Mouse (Mus musculus) brain, adult 2 months (tissue): ENCODE measurements around the gene Thap4.

Source experiments
- DNase-seq: peaks from one replicate; pipeline ENCODE4 v3.0.0; 2011; ENCODE audit warnings: low read depth, low spot score

The Thap4 gene

GRCm38 (mm10) chr1:93746179-93746578 lies 8.5 kb downstream of the Thap4 start:
- DNase-seq, result no peak

- DNase-seq, result no peak
These were observed 11.8 kb downstream of the Thap4 start for GRCm38 (mm10) chr1:93742910-93743309.

- DNase-seq, result no peak
These were observed 12.7 kb downstream of the Thap4 start for GRCm38 (mm10) chr1:93741987-93742386.

- peak; percentile 57 for DNase-seq
These were observed 14.0 kb downstream of the Thap4 start for GRCm38 (mm10) chr1:93740671-93741070.

GRCm38 (mm10) chr1:93737711-93738110 lies 17.0 kb downstream of the Thap4 start:
- DNase-seq, result no peak

GRCm38 (mm10) chr1:93735859-93736258 lies 18.8 kb downstream of the Thap4 start:
- no peak for DNase-seq

- peak; percentile 83 for DNase-seq
These were observed 22.8 kb downstream of the Thap4 start for GRCm38 (mm10) chr1:93731880-93732281.

DNA sequence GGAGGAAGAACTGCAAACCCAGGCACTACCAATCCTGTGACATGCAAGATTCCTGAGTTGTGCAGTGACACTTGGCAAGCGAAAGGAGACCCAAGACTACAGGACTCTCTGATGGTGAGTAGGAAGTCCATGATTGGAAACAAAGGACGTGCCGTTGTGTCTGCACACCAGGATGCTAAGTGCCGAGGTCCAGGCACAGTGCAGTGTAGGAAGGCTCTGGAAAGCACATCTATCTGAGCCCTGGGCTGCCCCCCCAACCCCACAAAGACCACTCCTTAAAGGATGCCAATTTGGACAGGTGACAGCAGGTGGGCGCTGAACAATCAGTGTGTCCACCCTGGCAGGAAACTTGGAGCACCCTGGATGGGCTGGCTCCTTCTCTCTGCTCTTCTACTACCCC lies 23.6 kb downstream of the Thap4 start:
- no peak for DNase-seq

DNA sequence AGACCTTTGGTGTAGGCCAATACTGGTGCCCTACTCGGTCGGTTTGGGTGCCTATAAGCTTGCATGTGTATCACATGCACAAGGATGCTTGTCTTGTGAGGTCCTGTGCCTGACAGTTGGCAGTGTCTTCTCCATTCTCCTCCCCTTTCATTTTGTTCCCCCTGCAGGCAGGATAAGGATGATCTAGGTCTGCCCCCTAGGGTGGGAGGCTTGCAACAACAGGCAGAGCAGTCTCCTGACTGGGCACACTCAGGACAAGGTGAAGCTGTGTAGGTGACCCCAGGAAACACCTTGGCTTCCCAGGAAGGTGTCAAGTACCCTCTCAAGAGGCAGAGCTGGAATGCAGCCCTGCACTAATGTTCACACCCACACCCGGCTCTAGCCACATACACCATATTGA lies 27.7 kb downstream of the Thap4 start:
- peak; percentile 65 for DNase-seq

GRCm38 (mm10) chr1:93726116-93726515 lies 28.5 kb downstream of the Thap4 start:
- peak; percentile 40 for DNase-seq

- DNase-seq, result no peak
These were observed 29.0 kb downstream of the Thap4 start for GRCm38 (mm10) chr1:93725665-93726064.

GRCm38 (mm10) chr1:93724623-93725022 lies 30.0 kb downstream of the Thap4 start:
- no peak for DNase-seq

DNA sequence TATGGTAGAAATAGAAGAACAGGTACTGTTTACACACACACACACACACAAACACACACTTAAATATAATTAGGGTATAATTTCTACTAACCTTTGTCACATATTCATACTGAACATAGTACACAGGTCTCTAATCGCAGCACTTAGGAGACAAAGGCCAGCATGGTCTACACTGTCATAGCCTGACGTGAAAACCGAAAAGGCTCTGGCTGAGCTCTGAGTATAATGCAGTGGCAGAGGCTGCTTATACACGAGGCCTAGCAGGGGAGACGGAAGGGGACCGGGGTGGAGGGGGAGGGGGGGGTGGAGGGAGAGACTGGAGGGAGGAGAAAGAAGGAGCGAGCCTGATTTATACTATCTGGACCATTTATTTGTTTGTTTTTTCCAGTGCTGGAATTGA lies 33.1 kb downstream of the Thap4 start:
- DNase-seq, result no peak

DNA sequence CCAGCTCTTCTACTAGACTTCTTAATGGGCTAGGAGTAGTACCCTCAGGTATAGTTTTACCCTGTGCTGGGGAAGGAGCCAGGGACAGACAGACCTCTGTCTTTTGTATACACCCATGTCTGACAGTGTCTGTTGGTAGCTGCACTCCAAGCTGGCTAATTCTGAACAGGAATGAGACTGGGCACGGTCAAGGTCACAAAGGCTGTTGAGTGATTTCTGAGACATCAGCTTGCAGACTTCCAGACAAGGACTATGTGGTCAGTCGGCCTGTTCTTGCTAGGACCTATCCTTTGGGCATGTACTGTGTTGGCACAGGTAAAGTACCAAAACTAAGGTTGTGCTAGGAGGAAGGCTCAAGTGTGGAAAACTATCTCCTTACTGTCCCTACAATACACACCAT lies 38.5 kb downstream of the Thap4 start:
- DNase-seq, result no peak

DNA sequence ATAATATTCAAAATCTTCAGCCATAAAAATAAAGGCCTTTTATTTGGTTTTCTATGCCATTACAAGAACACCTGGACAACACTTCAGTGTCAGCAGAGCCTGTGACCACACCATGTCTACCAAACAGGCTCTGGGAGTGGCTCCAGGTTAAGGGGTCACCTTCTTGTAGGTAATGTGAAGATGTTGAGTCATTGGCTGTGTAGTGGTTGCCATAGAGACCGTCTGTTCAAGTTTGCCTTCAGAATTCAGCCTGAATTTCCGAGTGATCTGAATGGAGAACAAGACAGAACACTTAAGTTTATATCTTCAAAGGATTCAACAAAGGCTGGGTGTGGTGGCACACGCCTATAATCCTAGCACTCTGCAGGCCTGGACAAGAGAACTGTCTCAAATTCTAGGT lies 49.3 kb downstream of the Thap4 start:
- peak; percentile 32 for DNase-seq

DNA sequence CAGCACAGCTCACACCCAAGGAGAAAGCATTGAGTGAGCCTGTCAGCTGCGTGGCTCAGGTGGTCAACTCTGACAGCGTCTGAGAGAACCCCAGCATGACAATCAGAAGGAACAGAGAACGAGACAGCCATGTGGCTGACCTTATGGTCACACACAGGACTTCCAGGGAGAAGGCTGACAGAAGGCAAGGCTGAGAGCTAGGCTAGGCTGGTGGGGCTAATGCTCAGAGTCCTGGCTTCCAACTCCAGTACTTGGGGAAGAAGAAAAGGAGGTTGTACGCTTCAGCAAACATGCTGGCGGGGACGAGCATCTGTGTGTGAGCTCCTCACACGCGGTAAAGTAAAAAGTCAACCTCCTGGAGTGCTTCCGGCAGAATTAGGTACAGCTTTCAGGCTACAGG lies 50.3 kb downstream of the Thap4 start:
- peak; percentile 20 for DNase-seq

GRCm38 (mm10) chr1:93703472-93704048 lies 51.1 kb downstream of the Thap4 start:
- no peak for DNase-seq

- no peak for DNase-seq
These were observed 52.6 kb downstream of the Thap4 start for GRCm38 (mm10) chr1:93702106-93702505.

DNA sequence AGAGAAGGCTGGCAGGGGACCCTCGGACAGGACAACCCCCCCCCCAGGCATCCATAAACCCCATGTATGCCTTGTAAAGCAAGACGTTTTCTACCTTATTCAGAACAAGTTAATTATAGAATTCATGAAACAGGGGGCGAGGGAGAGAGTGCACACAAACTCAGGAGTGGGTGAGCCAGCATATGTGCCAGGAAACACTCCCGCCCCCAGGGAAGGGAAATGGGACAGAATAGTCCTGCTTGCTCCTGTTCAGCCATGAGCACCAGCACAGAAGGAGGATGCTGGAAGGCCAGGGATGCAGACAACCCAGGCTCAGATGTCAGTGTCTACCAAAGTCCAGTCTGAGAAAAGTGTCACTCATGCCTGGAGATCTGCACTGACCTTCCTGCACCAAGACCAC lies 55.5 kb downstream of the Thap4 start:
- peak; percentile 85 for DNase-seq

- DNase-seq, result no peak
These were observed 57.3 kb downstream of the Thap4 start for GRCm38 (mm10) chr1:93697317-93697716.

- peak; percentile 20 for DNase-seq
These were observed 59.7 kb downstream of the Thap4 start for GRCm38 (mm10) chr1:93694966-93695365.

- DNase-seq, result no peak
These were observed 60.7 kb downstream of the Thap4 start for GRCm38 (mm10) chr1:93693943-93694342.

- no peak for DNase-seq
These were observed 61.2 kb downstream of the Thap4 start for GRCm38 (mm10) chr1:93693502-93693901.

DNA sequence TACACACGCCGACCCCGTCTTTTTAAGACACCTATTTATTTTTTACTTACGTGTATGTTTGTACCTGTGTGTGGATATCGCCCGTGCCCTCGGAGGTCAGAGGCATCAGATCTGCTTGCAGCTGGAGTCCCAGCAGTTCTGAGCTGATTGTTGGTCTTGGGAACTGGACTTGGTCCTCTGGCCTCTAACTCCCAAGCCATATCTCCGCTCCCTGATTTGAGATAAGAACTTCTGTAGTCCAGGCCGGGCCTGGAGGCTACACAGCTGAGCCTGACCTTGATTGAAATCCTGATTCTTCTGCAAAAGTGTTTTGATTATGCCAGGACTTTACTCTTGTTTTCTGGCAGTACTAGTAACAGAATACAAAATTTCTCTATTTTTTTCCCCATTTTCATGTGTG lies 61.9 kb downstream of the Thap4 start:
- DNase-seq, result no peak
